Mouse (Mus musculus): ENCODE results near the gene Parvg.

- no peak for TF ChIP-seq POLR2A (IDR thresholded peaks at IDR 0.05; ENCODE audit: insufficient read depth, low read depth, low read length)
- TF ChIP-seq CTCF (IDR thresholded peaks at IDR 0.05; ENCODE audit: insufficient read depth, low read depth, low read length): no peak
These were observed 13.8 kb downstream of the Parvg start for GRCm38 (mm10) chr15:84337599-84337998.
